Mouse (Mus musculus): ENCODE data around the gene Mlx.

GRCm38 (mm10) chr11:101087682-101088055, 592 bp downstream of the Mlx start:
- TF ChIP-seq CTCF (IDR thresholded peaks at IDR 0.05; ENCODE audit: low read depth, low read length) (no peak), TAL1 (conservative IDR thresholded peaks at IDR 0.05; ENCODE audit: low read depth, low read length) (no peak), GATA1 (IDR thresholded peaks at IDR 0.05; ENCODE audit: borderline replicate concordance, low read length) (no peak)
